Mouse (Mus musculus): ENCODE measurements around the gene Nudt19. TPM values are rescaled to one million over a fixed set of nuclear protein-coding genes. Genes with fewer than 3 reads are reported as not detected.

The Nudt19 gene
- total and polyA plus RNA-seq, 3 experiments: 30.1 to 122 (median 85.6) TPM

DNA sequence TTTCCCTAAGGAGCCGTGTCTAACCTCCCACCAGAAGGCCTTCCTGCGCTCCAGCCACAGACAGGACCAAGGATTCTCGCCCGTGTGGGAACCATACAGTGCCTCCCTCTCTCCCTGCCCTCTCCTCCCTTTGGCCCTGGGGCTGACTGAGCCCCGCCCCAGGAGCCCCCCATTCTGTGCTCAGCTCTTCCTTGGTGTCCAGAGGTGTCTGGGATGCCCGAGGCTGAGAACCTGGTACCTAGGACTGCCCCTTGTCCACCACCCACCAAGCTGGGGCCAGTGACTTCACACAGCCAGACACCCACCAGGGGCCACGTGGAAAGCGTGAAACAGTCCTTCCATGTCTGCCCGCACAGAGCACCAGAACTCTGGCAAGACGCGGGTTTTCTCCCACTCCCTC, 7.0 kb upstream of the Nudt19 start:
- no peaks in the 10 kb centered on the region for H3K36me3 ChIP-seq (replicated peaks)
- H3K4me1 ChIP-seq (ENCODE audit: insufficient read depth, low read depth, low read length): peaks cover 61% of the 10 kb centered on the region
- no peaks in the 10 kb centered on the region for H3K27me3 ChIP-seq (ENCODE audit: insufficient read depth, low read length)
- TF ChIP-seq TAL1 (conservative IDR thresholded peaks at IDR 0.05; ENCODE audit: low read depth, low read length): no peak
- no peak for TF ChIP-seq POLR2AphosphoS5 (IDR thresholded peaks at IDR 0.05; ENCODE audit: insufficient replicate concordance, low read depth, low read length)
- no peak for TF ChIP-seq GATA1 (IDR thresholded peaks at IDR 0.05; ENCODE audit: borderline replicate concordance, low read length)
- TF ChIP-seq CTCF (IDR thresholded peaks at IDR 0.05; ENCODE audit: low read depth, low read length): no peak
- TF ChIP-seq GATA2 (IDR thresholded peaks at IDR 0.05; ENCODE audit: borderline replicate concordance, low read depth, low read length): no peak
- no peak overlapping the region; the same call in 1 of the 2 replicates for H3K4me3 ChIP-seq (ENCODE audit: low read depth, low read length)
- DNase-seq (ENCODE audit: low spot score) (no peak), ATAC-seq (ENCODE audit: extremely low read depth, insufficient number of reproducible peaks, low FRiP score, poor library complexity, severe bottlenecking) (no peak)
- H3K9me3 ChIP-seq (replicated peaks): no peaks in the 10 kb centered on the region

DNA sequence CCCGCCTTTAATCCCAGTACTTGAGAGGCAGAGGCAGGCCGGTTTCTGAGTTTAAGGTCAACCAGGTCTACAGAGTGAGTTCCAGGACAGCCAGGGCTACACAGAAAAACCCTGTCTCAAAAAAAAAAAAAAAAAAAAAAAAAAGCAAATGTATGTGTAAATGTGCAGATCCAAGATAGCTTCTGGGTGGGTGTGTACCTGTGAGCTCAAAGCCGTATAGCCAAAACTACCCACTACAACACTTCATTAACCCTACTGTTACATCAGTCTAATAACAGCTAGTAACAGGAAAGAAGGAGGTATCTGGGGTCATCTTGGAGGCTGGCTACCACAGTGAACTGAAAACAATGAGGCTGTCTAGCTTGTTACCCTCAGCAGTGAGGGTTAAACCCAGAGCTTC, 3.7 kb upstream of the Nudt19 start:
- Histone ChIP-seq H3K4me3 (ENCODE audit: low read depth, low read length) (no peak overlapping the region; the same call in 1 of the 2 replicates), H3K36me3 (replicated peaks) (no peaks in the 10 kb centered on the region), H3K27me3 (ENCODE audit: insufficient read depth, low read length) (no peaks in the 10 kb centered on the region), H3K4me1 (ENCODE audit: insufficient read depth, low read depth, low read length) (peaks cover 86% of the 10 kb centered on the region), H3K9me3 (replicated peaks) (no peaks in the 10 kb centered on the region)
- ATAC-seq (ENCODE audit: extremely low read depth, insufficient number of reproducible peaks, low FRiP score, poor library complexity, severe bottlenecking) (peak; percentile 45), DNase-seq (ENCODE audit: low spot score) (no peak)
- TF ChIP-seq CTCF (IDR thresholded peaks at IDR 0.05; ENCODE audit: low read depth, low read length): no peak
- TF ChIP-seq TAL1 (conservative IDR thresholded peaks at IDR 0.05; ENCODE audit: low read depth, low read length): peak; percentile 42; the same call in 1 of the 2 replicates

GRCm38 (mm10) chr7:35558681-35559080, 2.6 kb upstream of the Nudt19 start:
- TF ChIP-seq POLR2AphosphoS5 (IDR thresholded peaks at IDR 0.05; ENCODE audit: insufficient replicate concordance, low read depth, low read length) (no peak), CTCF (IDR thresholded peaks at IDR 0.05; ENCODE audit: low read depth, low read length) (no peak), TAL1 (conservative IDR thresholded peaks at IDR 0.05; ENCODE audit: low read depth, low read length) (no peak), GATA2 (IDR thresholded peaks at IDR 0.05; ENCODE audit: borderline replicate concordance, low read depth, low read length) (no peak), GATA1 (IDR thresholded peaks at IDR 0.05; ENCODE audit: borderline replicate concordance, low read length) (no peak)
- no peak for ATAC-seq (ENCODE audit: extremely low read depth, insufficient number of reproducible peaks, low FRiP score, poor library complexity, severe bottlenecking)
- no peaks in the 10 kb centered on the region for H3K36me3 ChIP-seq (replicated peaks)
- no peak for DNase-seq (ENCODE audit: low spot score)
- H3K9me3 ChIP-seq (replicated peaks): no peaks in the 10 kb centered on the region
- H3K4me3 ChIP-seq (ENCODE audit: low read depth, low read length): no peak overlapping the region
- peaks cover 82% of the 10 kb centered on the region for H3K4me1 ChIP-seq (ENCODE audit: insufficient read depth, low read depth, low read length)
- no peaks in the 10 kb centered on the region for H3K27me3 ChIP-seq (ENCODE audit: insufficient read depth, low read length)

DNA sequence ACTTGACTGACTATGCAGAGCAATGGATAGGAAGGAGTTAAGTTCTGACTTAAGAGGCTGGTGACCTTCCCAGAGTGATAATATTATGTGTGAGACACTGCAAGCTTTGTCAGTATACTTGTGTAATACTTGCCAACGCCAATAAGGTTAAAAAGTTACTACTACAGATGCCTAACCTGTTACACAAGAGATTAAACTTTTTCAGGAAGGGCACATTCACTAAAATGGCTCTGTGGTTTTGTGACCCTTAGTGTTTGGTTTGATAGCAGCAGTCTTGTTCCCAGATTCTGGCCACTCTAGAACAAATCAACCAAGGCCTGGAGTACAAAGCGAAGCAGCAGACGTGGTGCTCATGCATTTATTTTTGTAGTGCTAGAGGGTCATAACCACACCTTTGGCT, 1.5 kb upstream of the Nudt19 start:
- Histone ChIP-seq H3K36me3 (replicated peaks) (peaks cover 8% of the 10 kb centered on the region), H3K9me3 (replicated peaks) (no peaks in the 10 kb centered on the region), H3K27me3 (ENCODE audit: insufficient read depth, low read length) (no peaks in the 10 kb centered on the region), H3K4me1 (ENCODE audit: insufficient read depth, low read depth, low read length) (peaks cover 80% of the 10 kb centered on the region), H3K4me3 (ENCODE audit: low read depth, low read length) (no peak overlapping the region)
- peak; percentile 48 for ATAC-seq (ENCODE audit: extremely low read depth, insufficient number of reproducible peaks, low FRiP score, poor library complexity, severe bottlenecking)
- DNase-seq (ENCODE audit: low spot score): peak; percentile 29
- no peak for TF ChIP-seq POLR2AphosphoS5 (IDR thresholded peaks at IDR 0.05; ENCODE audit: insufficient replicate concordance, low read depth, low read length)
- peak; percentile 79 for TF ChIP-seq TAL1 (conservative IDR thresholded peaks at IDR 0.05; ENCODE audit: low read depth, low read length)

DNA sequence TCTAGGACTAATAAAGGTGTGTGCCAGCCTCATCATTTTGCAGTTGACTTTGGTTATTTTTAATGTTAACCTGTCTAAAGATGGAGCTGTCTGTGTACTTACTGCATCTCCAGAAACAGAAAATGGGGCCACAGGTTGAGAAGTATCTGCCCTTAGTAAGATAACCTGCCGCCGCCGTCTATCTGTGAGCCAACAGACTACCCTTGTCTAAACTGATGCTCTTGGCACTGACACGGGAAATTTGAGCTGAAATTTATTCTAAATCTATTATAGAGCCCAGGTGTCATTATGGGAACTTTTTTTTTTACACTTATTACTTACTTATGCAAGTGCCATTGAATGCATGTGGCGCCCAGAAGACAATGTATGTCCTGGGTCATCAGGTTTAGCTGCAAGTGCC, 801 bp upstream of the Nudt19 start:
- ATAC-seq (ENCODE audit: extremely low read depth, insufficient number of reproducible peaks, low FRiP score, poor library complexity, severe bottlenecking): no peak
- H3K4me1 ChIP-seq (ENCODE audit: insufficient read depth, low read depth, low read length): peaks cover 77% of the 10 kb centered on the region
- no peaks in the 10 kb centered on the region for H3K27me3 ChIP-seq (ENCODE audit: insufficient read depth, low read length)
- H3K4me3 ChIP-seq (ENCODE audit: low read depth, low read length): no peak overlapping the region; the same call in 1 of the 2 replicates
- H3K9me3 ChIP-seq (replicated peaks): no peaks in the 10 kb centered on the region
- DNase-seq (ENCODE audit: low spot score): no peak
- TF ChIP-seq CTCF (IDR thresholded peaks at IDR 0.05; ENCODE audit: low read depth, low read length) (no peak), GATA1 (IDR thresholded peaks at IDR 0.05; ENCODE audit: borderline replicate concordance, low read length) (no peak), TAL1 (conservative IDR thresholded peaks at IDR 0.05; ENCODE audit: low read depth, low read length) (peak; percentile 25; the same call in 1 of the 2 replicates)
- peaks cover 13% of the 10 kb centered on the region for H3K36me3 ChIP-seq (replicated peaks)

- ATAC-seq (ENCODE audit: extremely low read depth, insufficient number of reproducible peaks, low FRiP score, poor library complexity, severe bottlenecking) (peak; percentile 51), DNase-seq (ENCODE audit: low spot score) (peak; percentile 87)
- TF ChIP-seq GATA2 (IDR thresholded peaks at IDR 0.05; ENCODE audit: borderline replicate concordance, low read depth, low read length) (no peak), POLR2AphosphoS5 (IDR thresholded peaks at IDR 0.05; ENCODE audit: insufficient replicate concordance, low read depth, low read length) (no peak), CTCF (IDR thresholded peaks at IDR 0.05; ENCODE audit: low read depth, low read length) (no peak), GATA1 (IDR thresholded peaks at IDR 0.05; ENCODE audit: borderline replicate concordance, low read length) (no peak), TAL1 (conservative IDR thresholded peaks at IDR 0.05; ENCODE audit: low read depth, low read length) (no peak)
- peak overlapping the region; percentile 87 for H3K4me3 ChIP-seq (ENCODE audit: low read depth, low read length)
- no peaks in the 10 kb centered on the region for H3K9me3 ChIP-seq (replicated peaks)
- peaks cover 72% of the 10 kb centered on the region for H3K4me1 ChIP-seq (ENCODE audit: insufficient read depth, low read depth, low read length)
- H3K27me3 ChIP-seq (ENCODE audit: insufficient read depth, low read length): no peaks in the 10 kb centered on the region
- H3K36me3 ChIP-seq (replicated peaks): peaks cover 27% of the 10 kb centered on the region
Observed at GRCm38 (mm10) chr7:35555224-35556204, 590 bp downstream of the Nudt19 start.

All from G1E (cell line).